Mouse (Mus musculus) MEL (cell line): Measurements from ENCODE around the gene Tmem147.

Experiments used
- BHLHE40 ChIP-seq: IDR thresholded peaks from 2 replicates; pipeline ENCODE4 v1.6.1; 2012; ENCODE audit warnings: low read depth, mild to moderate bottlenecking, inconsistent platforms, low read length, improper control_type of control experiment, borderline replicate concordance
- CTCF ChIP-seq, 3 experiments: IDR thresholded peaks in 2 of 3; conservative IDR thresholded peaks in 1 of 3; 2 replicates each; pipeline ENCODE4 v1.5.1; 2011 to 2012; ENCODE audit warnings: low read length in 3 of 3, low read depth in 2 of 3, mild to moderate bottlenecking in 2 of 3, improper control_type of control experiment in 1 of 3, inconsistent platforms in 1 of 3, mixed read lengths in 1 of 3, moderate library complexity in 1 of 3; ENCODE audit not compliant: control insufficient read depth in 1 of 3, insufficient read depth in 1 of 3, poor library complexity in 1 of 3, severe bottlenecking in 1 of 3
- E2F4 ChIP-seq: IDR thresholded peaks from 2 replicates; pipeline ENCODE4 v1.6.1; 2011; ENCODE audit warnings: low read depth, low read length, improper control_type of control experiment, borderline replicate concordance
- KAT2A ChIP-seq: conservative IDR thresholded peaks from 2 replicates; pipeline ENCODE4 v1.6.1; 2012; ENCODE audit warnings: low read depth, low read length, improper control_type of control experiment, inconsistent platforms
- MAZ ChIP-seq: IDR thresholded peaks from 2 replicates; pipeline ENCODE4 v1.6.1; 2012; ENCODE audit warnings: low read depth, mild to moderate bottlenecking, inconsistent platforms, low read length, improper control_type of control experiment
- POLR2A ChIP-seq, 2 experiments: IDR thresholded peaks; 2 replicates each; pipeline ENCODE4 v1.6.1; 2011 to 2012; ENCODE audit warnings: low read length in 2 of 2, mild to moderate bottlenecking in 2 of 2, control low read depth in 1 of 2, improper control_type of control experiment in 1 of 2, low read depth in 1 of 2, moderate library complexity in 1 of 2; ENCODE audit not compliant: control insufficient read depth in 1 of 2, insufficient read depth in 1 of 2, poor library complexity in 1 of 2
- TCF12 ChIP-seq: IDR thresholded peaks from 2 replicates; pipeline ENCODE4 v1.6.1; 2014; ENCODE audit warnings: low read depth, mild to moderate bottlenecking, inconsistent platforms, low read length, improper control_type of control experiment, moderate library complexity

GRCm38 (mm10) chr7:30723274-30723953, 5.9 kb downstream of the Tmem147 start:
- no peak for TF ChIP-seq TCF12
- no peak for TF ChIP-seq E2F4
- TF ChIP-seq CTCF (IDR thresholded peaks at IDR 0.05 in 2 of 3, conservative IDR thresholded peaks at IDR 0.05 in 1 of 3; ENCODE audit: control insufficient read depth in 1 of 3, insufficient read depth in 1 of 3, low read depth in 2 of 3, low read length in 3 of 3, poor library complexity in 1 of 3, severe bottlenecking in 1 of 3) = no peak
- no peak for TF ChIP-seq BHLHE40
- TF ChIP-seq MAZ = no peak
- TF ChIP-seq KAT2A = no peak
- TF ChIP-seq POLR2A (IDR thresholded peaks at IDR 0.05; ENCODE audit: control insufficient read depth in 1 of 2, insufficient read depth in 1 of 2, low read depth in 1 of 2, low read length in 2 of 2, poor library complexity in 1 of 2) = no peak
